Mouse (Mus musculus): ENCODE data around the gene Dgkz. TPM values are rescaled to one million over a fixed set of nuclear protein-coding genes. Genes with fewer than 3 reads are reported as not detected.

Gene Dgkz
- total RNA-seq, 1 experiment, result 47.0 TPM

- Histone ChIP-seq H3K36me3 (ENCODE audit: control insufficient read depth, insufficient read depth, low read length, poor library complexity, severe bottlenecking) (peaks cover 32% of the 10 kb centered on the region), H3K27ac (ENCODE audit: insufficient read depth, low read depth, low read length, poor library complexity, severe bottlenecking) (peak overlapping the region; percentile 63), H3K9me3 (ENCODE audit: control insufficient read depth, insufficient read depth, low read depth, low read length) (no peaks in the 10 kb centered on the region), H3K4me3 (ENCODE audit: insufficient read depth in 1 of 2, low read depth in 1 of 2, low read length in 2 of 2, poor library complexity in 1 of 2, severe bottlenecking in 1 of 2) (peak overlapping the region in 1 of 2 experiments; percentile 17; a peak in 1 of 4 replicates), H3K9ac (ENCODE audit: insufficient read depth, low read depth, low read length, poor library complexity, severe bottlenecking) (peak overlapping the region; percentile 36; the same call in 1 of the 2 replicates), H3K4me1 (ENCODE audit: control insufficient read depth in 2 of 2, insufficient read depth in 2 of 2, low read length in 2 of 2, poor library complexity in 1 of 2) (peaks cover 9 to 37% of the 10 kb centered on the region in 2 experiments; a peak in 3 of 4 replicates)
- no peak for DNase-seq (ENCODE audit: low read depth, low spot score)
- TF ChIP-seq HCFC1 (IDR thresholded peaks at IDR 0.05; ENCODE audit: borderline replicate concordance, insufficient read depth, low read length) (no peak), ZC3H11A (IDR thresholded peaks at IDR 0.05; ENCODE audit: borderline replicate concordance, low read depth, low read length) (no peak), MAFK (IDR thresholded peaks at IDR 0.05; ENCODE audit: insufficient read depth, low read depth, low read length) (no peak), ZNF384 (IDR thresholded peaks at IDR 0.05; ENCODE audit: low read depth, low read length) (no peak), CHD2 (IDR thresholded peaks at IDR 0.05; ENCODE audit: low read depth, low read length) (no peak)
- in situ Hi-C loops (cut with MboI; ENCODE audit: low sequenced_read_pairs in 2 of 2, unreplicated experiment in 2 of 2), result no loop called here
These were observed 42.8 kb downstream of the Dgkz start for GRCm38 (mm10) chr2:91932737-91933350.

- H3K36me3 ChIP-seq (ENCODE audit: control insufficient read depth, insufficient read depth, low read length, poor library complexity, severe bottlenecking), result peaks cover 26% of the 10 kb centered on the region
- peak within 1 kb of the TSS; percentile 86 for H3K9ac ChIP-seq (ENCODE audit: insufficient read depth, low read depth, low read length, poor library complexity, severe bottlenecking)
- peak; percentile 93 for DNase-seq (ENCODE audit: low read depth, low spot score)
- H3K4me1 ChIP-seq (ENCODE audit: control insufficient read depth in 2 of 2, insufficient read depth in 2 of 2, low read length in 2 of 2, poor library complexity in 1 of 2), result peaks cover 9 to 37% of the 10 kb centered on the region in 2 experiments; a peak in 3 of 4 replicates
- peak within 1 kb of the TSS; percentile 71 to 87 for H3K4me3 ChIP-seq (ENCODE audit: insufficient read depth in 1 of 2, low read depth in 1 of 2, low read length in 2 of 2, poor library complexity in 1 of 2, severe bottlenecking in 1 of 2)
- no peak for TF ChIP-seq CHD2 (IDR thresholded peaks at IDR 0.05; ENCODE audit: low read depth, low read length)
- TF ChIP-seq MAFK (IDR thresholded peaks at IDR 0.05; ENCODE audit: insufficient read depth, low read depth, low read length), result no peak
- TF ChIP-seq ZC3H11A (IDR thresholded peaks at IDR 0.05; ENCODE audit: borderline replicate concordance, low read depth, low read length), result no peak
- TF ChIP-seq HCFC1 (IDR thresholded peaks at IDR 0.05; ENCODE audit: borderline replicate concordance, insufficient read depth, low read length), result no peak
- peak; percentile 92 for TF ChIP-seq ZNF384 (IDR thresholded peaks at IDR 0.05; ENCODE audit: low read depth, low read length)
- in situ Hi-C loops (cut with MboI; ENCODE audit: low sequenced_read_pairs in 2 of 2, unreplicated experiment in 2 of 2), result no loop called here
- no peaks in the 10 kb centered on the region for H3K9me3 ChIP-seq (ENCODE audit: control insufficient read depth, insufficient read depth, low read depth, low read length)
- H3K27ac ChIP-seq (ENCODE audit: insufficient read depth, low read depth, low read length, poor library complexity, severe bottlenecking), result peak within 1 kb of the TSS; percentile 90
These were observed 43.4 kb downstream of the Dgkz start, which contains the start of gene Mdk for GRCm38 (mm10) chr2:91932160-91932711. TSS of gene Mdk (minus strand) at chr2:91932297.

GRCm38 (mm10) chr2:91931328-91932159 is 44.1 kb downstream of the Dgkz start:
- peak overlapping the region; percentile 86 for H3K9ac ChIP-seq (ENCODE audit: insufficient read depth, low read depth, low read length, poor library complexity, severe bottlenecking)
- peaks cover 9 to 34% of the 10 kb centered on the region in 2 experiments for H3K4me1 ChIP-seq (ENCODE audit: control insufficient read depth in 2 of 2, insufficient read depth in 2 of 2, low read length in 2 of 2, poor library complexity in 1 of 2)
- peak overlapping the region; percentile 71 to 87 for H3K4me3 ChIP-seq (ENCODE audit: insufficient read depth in 1 of 2, low read depth in 1 of 2, low read length in 2 of 2, poor library complexity in 1 of 2, severe bottlenecking in 1 of 2)
- DNase-seq (ENCODE audit: low read depth, low spot score), result peak; percentile 62
- peaks cover 21% of the 10 kb centered on the region for H3K36me3 ChIP-seq (ENCODE audit: control insufficient read depth, insufficient read depth, low read length, poor library complexity, severe bottlenecking)
- H3K27ac ChIP-seq (ENCODE audit: insufficient read depth, low read depth, low read length, poor library complexity, severe bottlenecking), result peak overlapping the region; percentile 90
- H3K9me3 ChIP-seq (ENCODE audit: control insufficient read depth, insufficient read depth, low read depth, low read length), result no peaks in the 10 kb centered on the region
- TF ChIP-seq CHD2 (IDR thresholded peaks at IDR 0.05; ENCODE audit: low read depth, low read length) (no peak), HCFC1 (IDR thresholded peaks at IDR 0.05; ENCODE audit: borderline replicate concordance, insufficient read depth, low read length) (peak; percentile 48; the same call in 1 of the 2 replicates), MAFK (IDR thresholded peaks at IDR 0.05; ENCODE audit: insufficient read depth, low read depth, low read length) (no peak), ZC3H11A (IDR thresholded peaks at IDR 0.05; ENCODE audit: borderline replicate concordance, low read depth, low read length) (no peak)
- in situ Hi-C loops (cut with MboI; ENCODE audit: low sequenced_read_pairs in 2 of 2, unreplicated experiment in 2 of 2), result no loop called here

GRCm38 (mm10) chr2:91930761-91931291 is 44.8 kb downstream of the Dgkz start:
- peaks cover 9 to 36% of the 10 kb centered on the region in 2 experiments for H3K4me1 ChIP-seq (ENCODE audit: control insufficient read depth in 2 of 2, insufficient read depth in 2 of 2, low read length in 2 of 2, poor library complexity in 1 of 2)
- H3K4me3 ChIP-seq (ENCODE audit: insufficient read depth in 1 of 2, low read depth in 1 of 2, low read length in 2 of 2, poor library complexity in 1 of 2, severe bottlenecking in 1 of 2), result peak overlapping the region; percentile 71 to 87
- H3K9me3 ChIP-seq (ENCODE audit: control insufficient read depth, insufficient read depth, low read depth, low read length), result no peaks in the 10 kb centered on the region
- TF ChIP-seq ZNF384 (IDR thresholded peaks at IDR 0.05; ENCODE audit: low read depth, low read length) (no peak), CHD2 (IDR thresholded peaks at IDR 0.05; ENCODE audit: low read depth, low read length) (no peak), MAFK (IDR thresholded peaks at IDR 0.05; ENCODE audit: insufficient read depth, low read depth, low read length) (no peak), ZC3H11A (IDR thresholded peaks at IDR 0.05; ENCODE audit: borderline replicate concordance, low read depth, low read length) (no peak), HCFC1 (IDR thresholded peaks at IDR 0.05; ENCODE audit: borderline replicate concordance, insufficient read depth, low read length) (no peak)
- H3K27ac ChIP-seq (ENCODE audit: insufficient read depth, low read depth, low read length, poor library complexity, severe bottlenecking), result peak overlapping the region; percentile 90
- DNase-seq (ENCODE audit: low read depth, low spot score), result no peak
- peaks cover 15% of the 10 kb centered on the region for H3K36me3 ChIP-seq (ENCODE audit: control insufficient read depth, insufficient read depth, low read length, poor library complexity, severe bottlenecking)
- peak overlapping the region; percentile 86 for H3K9ac ChIP-seq (ENCODE audit: insufficient read depth, low read depth, low read length, poor library complexity, severe bottlenecking)
- in situ Hi-C loops (cut with MboI; ENCODE audit: low sequenced_read_pairs in 2 of 2, unreplicated experiment in 2 of 2), result no loop called here

Measured in ES-E14 (cell line).